Mouse (Mus musculus): ENCODE data around the gene Tk1. TPM values are rescaled to one million over a fixed set of nuclear protein-coding genes. Genes with fewer than 3 reads are reported as not detected.
"Not testable (repeated sequence)": the region's sequence is repeated elsewhere in the genome, so short reads cannot be mapped to it uniquely, and the experiment has no call there.

The Tk1 gene
- polyA plus RNA-seq, 1 experiment from 2014 or later: 22.9 TPM

DNA sequence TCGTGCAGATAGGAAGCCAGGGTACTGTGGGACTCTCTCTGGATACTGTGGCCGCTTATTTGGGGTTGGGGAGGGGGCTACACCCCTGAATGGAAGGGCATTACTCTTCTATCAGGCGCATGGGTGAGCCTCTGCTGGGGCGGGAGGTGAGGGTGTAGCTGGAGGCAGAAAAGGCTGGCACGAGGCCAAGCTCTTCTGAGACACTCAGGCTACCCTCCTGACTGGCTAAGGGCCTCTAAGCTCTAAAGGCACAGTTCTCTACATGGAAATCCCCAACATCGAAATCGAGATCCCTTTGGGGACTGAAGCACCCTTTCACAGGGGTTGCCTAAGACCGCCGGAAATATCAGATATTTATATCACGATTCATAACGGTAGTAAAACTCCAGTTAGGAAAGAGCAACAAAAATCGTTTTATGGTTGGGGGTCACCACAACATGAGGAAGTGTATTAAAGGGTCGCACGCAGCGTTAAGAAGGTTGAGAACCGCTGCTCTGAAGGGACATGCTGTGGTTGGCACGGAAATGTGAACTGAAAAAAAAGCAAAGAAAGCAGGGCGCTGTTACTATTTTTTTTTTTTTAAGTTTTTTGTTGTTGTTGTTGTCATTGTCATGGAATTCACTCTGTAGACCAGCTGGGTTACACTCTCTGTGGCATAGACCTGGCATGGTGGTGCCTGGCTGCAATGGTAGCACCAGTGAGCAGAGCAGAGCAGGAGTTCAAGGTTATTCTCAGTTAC lies 2.4 kb upstream of the Tk1 start:
- Histone ChIP-seq H3K4me1 (replicated peaks) (peaks cover 46% of the 10 kb centered on the region), H3K27ac (replicated peaks) (peak overlapping the region; percentile 54; the same call in 1 of the 2 replicates), H3K4me2 (no peak overlapping the region), H3K36me3 (no peaks in the 10 kb centered on the region), H3K9me3 (no peaks in the 10 kb centered on the region), H3K27me3 (no peaks in the 10 kb centered on the region), H3K9ac (no peak overlapping the region), H3K4me3 (no peak overlapping the region)
- WGBS: 79% methylated on average over 18 of the region's 18 CpGs
- ATAC-seq (ENCODE audit: low FRiP score, low read depth): no peak

DNA sequence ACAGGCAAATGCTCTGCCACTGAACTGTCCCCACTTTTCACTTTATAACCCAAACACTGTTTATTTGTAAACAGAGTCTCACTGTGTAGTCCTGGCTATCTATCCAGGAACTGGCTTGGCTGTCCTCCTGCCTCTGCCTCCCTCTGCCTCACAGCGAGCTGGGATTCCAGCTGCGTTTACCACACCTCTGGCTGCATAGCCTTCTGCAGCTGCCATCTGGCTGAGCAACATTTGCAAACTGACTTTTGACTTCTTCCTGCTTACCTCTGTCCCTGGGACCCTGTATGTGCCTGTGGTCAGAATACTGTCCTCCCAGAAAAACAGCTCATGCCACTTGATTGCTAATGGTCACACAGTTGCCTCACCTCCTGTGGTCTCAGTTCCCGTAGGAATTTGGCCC lies 1.5 kb upstream of the Tk1 start:
- no peak overlapping the region for H3K27ac ChIP-seq (replicated peaks)
- H3K9ac ChIP-seq: no peak overlapping the region
- no peaks in the 10 kb centered on the region for H3K36me3 ChIP-seq
- H3K4me1 ChIP-seq (replicated peaks): peaks cover 44% of the 10 kb centered on the region
- no peak overlapping the region for H3K4me2 ChIP-seq
- H3K27me3 ChIP-seq: no peaks in the 10 kb centered on the region
- ATAC-seq (ENCODE audit: low FRiP score, low read depth): no peak
- no peak overlapping the region for H3K4me3 ChIP-seq
- WGBS: 64% methylated on average over 3 of the region's 3 CpGs
- no peaks in the 10 kb centered on the region for H3K9me3 ChIP-seq

- H3K4me3 ChIP-seq: no peak overlapping the region
- H3K27ac ChIP-seq (replicated peaks): no peak overlapping the region
- H3K9me3 ChIP-seq: no peaks in the 10 kb centered on the region
- WGBS: 75% methylated on average over 8 of the region's 8 CpGs
- H3K27me3 ChIP-seq: no peaks in the 10 kb centered on the region
- H3K4me2 ChIP-seq: peak overlapping the region; percentile 67; the same call in 1 of the 2 replicates
- H3K36me3 ChIP-seq: no peaks in the 10 kb centered on the region
- H3K9ac ChIP-seq: no peak overlapping the region
- ATAC-seq (ENCODE audit: low FRiP score, low read depth): no peak
- peaks cover 39% of the 10 kb centered on the region for H3K4me1 ChIP-seq (replicated peaks)
Measured at GRCm38 (mm10) chr11:117826916-117827315, 1.0 kb upstream of the Tk1 start.

GRCm38 (mm10) chr11:117826164-117826563 lies 272 bp upstream of the Tk1 start:
- Histone ChIP-seq H3K9ac (peak overlapping the region; percentile 37; the same call in 1 of the 2 replicates), H3K4me3 (peak overlapping the region; percentile 39), H3K27ac (replicated peaks) (peak overlapping the region; percentile 54), H3K9me3 (no peaks in the 10 kb centered on the region), H3K4me1 (replicated peaks) (peaks cover 39% of the 10 kb centered on the region), H3K36me3 (no peaks in the 10 kb centered on the region), H3K4me2 (peak overlapping the region; percentile 67), H3K27me3 (no peaks in the 10 kb centered on the region)
- 3% methylated on average over 5 of the region's 5 CpGs for WGBS
- ATAC-seq (ENCODE audit: low FRiP score, low read depth): no peak

DNA sequence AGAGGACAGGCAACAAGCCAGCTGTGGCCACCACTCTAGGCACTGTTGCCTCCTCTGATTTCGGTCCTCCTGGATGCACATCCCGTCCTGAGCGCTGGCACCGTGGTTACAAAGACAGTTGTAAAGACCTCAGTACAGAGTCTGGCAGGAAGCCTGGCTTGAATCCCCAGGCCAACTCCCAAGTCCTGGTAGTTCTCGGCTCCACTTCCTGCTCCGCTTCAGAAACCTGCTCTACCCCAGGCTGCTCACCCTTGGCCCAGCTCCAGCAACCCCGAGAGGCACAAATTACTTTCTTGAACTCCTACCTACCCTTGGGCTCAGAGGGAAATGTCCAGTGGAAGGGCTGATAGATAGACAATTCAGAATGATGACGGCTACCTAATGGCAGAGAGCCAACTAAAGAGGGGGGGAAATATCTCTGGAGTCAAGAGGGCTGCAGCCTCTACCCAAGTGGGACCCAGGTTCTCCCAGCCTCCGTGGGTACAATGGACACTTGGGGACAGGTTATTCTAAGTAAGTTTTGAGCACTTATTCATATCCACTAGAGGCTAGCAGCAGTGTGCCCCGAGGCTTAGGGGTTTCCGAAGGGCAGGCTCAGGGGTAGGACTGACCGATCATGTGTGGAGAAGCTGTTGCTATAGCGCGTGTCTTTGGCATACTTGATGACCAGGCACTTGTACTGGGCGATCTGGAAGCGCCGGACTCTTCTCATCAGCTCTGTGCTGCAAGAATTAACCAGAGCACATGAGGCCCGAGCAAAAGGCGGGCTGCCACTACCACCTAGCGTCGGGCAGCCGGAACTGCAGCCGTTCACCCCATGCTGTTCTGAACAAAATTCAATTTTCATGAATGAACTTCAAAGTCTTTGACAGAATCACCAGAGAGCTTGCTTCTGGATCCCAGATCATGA lies 1.6 kb downstream of the Tk1 start:
- peak overlapping the region; percentile 39 for H3K4me3 ChIP-seq
- 18% methylated on average over 23 of the region's 23 CpGs for WGBS
- H3K27ac ChIP-seq (replicated peaks): peak overlapping the region; percentile 20; the same call in 1 of the 2 replicates
- peak overlapping the region; percentile 67 for H3K4me2 ChIP-seq
- H3K9ac ChIP-seq: peak overlapping the region; percentile 37; the same call in 1 of the 2 replicates
- H3K36me3 ChIP-seq: no peaks in the 10 kb centered on the region
- peak; percentile 72 for ATAC-seq (ENCODE audit: low FRiP score, low read depth)
- no peaks in the 10 kb centered on the region for H3K9me3 ChIP-seq
- no peaks in the 10 kb centered on the region for H3K27me3 ChIP-seq
- peaks cover 38% of the 10 kb centered on the region for H3K4me1 ChIP-seq (replicated peaks)

- ATAC-seq (ENCODE audit: low FRiP score, low read depth): no peak
- Histone ChIP-seq H3K27ac (replicated peaks) (no peak overlapping the region), H3K9ac (no peak overlapping the region), H3K36me3 (no peaks in the 10 kb centered on the region), H3K9me3 (no peaks in the 10 kb centered on the region), H3K27me3 (no peaks in the 10 kb centered on the region), H3K4me3 (no peak overlapping the region), H3K4me2 (no peak overlapping the region; the same call in 1 of the 2 replicates), H3K4me1 (replicated peaks) (peaks cover 31% of the 10 kb centered on the region)
- WGBS: 94% methylated on average over 6 of the region's 6 CpGs
Measured at GRCm38 (mm10) chr11:117823411-117823810, 2.5 kb downstream of the Tk1 start.

DNA sequence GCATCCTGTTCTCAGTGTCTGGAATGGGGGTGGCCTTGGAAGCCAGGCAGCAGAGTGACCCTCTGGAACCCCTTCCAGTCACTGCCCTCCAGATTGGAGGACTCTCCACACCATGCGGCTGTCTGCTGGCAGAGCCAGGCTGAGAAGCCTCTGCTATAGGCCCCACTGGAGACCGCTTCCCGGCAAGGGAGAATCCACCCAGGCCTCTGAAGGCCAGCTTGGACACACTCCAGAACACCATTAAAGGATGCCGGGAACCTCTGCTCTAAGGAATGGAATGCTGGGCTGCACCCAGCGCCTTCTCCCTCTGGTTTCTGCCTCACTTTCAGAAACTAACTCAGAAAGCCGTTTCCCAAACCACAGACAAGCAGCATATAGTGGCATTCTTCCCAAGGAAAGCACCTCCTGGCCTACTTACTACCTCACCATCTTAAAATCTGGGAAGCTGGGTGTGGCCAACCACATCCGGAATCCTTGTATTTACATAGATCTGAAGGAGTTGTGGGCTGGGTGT lies 3.1 kb downstream of the Tk1 start:
- H3K27ac ChIP-seq (replicated peaks): no peak overlapping the region
- no peak overlapping the region for H3K4me2 ChIP-seq
- no peak overlapping the region for H3K4me3 ChIP-seq
- H3K4me1 ChIP-seq (replicated peaks): peaks cover 26% of the 10 kb centered on the region
- ATAC-seq (ENCODE audit: low FRiP score, low read depth): no peak
- WGBS: 79% methylated on average over 7 of the region's 7 CpGs
- H3K9me3 ChIP-seq: no peaks in the 10 kb centered on the region
- H3K9ac ChIP-seq: no peak overlapping the region
- H3K36me3 ChIP-seq: no peaks in the 10 kb centered on the region
- H3K27me3 ChIP-seq: no peaks in the 10 kb centered on the region

GRCm38 (mm10) chr11:117821868-117822267 lies 4.0 kb downstream of the Tk1 start:
- Histone ChIP-seq H3K4me2 (no peak overlapping the region), H3K36me3 (no peaks in the 10 kb centered on the region), H3K4me1 (replicated peaks) (peaks cover 26% of the 10 kb centered on the region), H3K27ac (replicated peaks) (no peak overlapping the region), H3K27me3 (no peaks in the 10 kb centered on the region), H3K4me3 (no peak overlapping the region), H3K9ac (no peak overlapping the region), H3K9me3 (no peaks in the 10 kb centered on the region)
- WGBS: 86% methylated on average over 9 of the region's 9 CpGs
- no peak for ATAC-seq (ENCODE audit: low FRiP score, low read depth)

DNA sequence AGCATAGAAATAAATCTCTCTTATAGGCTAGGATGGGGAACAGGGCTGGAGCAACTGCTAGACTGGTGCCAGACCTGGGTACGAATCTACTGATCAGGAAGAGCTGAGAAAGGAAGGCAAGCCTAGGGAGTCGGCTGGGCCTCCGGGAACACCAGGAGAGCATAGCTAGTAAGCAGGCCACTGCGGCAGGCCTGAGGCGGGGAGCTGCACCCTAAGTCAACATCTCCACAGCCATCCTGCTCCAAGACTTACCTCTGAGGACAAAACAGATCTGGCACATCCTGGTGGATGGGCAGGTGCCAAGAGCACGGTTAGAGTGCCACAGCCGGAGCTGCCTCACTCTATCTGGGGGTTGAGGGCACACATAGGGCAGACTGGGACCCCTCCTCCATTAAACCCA lies 5.7 kb downstream of the Tk1 start:
- H3K4me3 ChIP-seq: no peak overlapping the region
- H3K4me2 ChIP-seq: no peak overlapping the region
- ATAC-seq (ENCODE audit: low FRiP score, low read depth): no peak
- H3K27me3 ChIP-seq: no peaks in the 10 kb centered on the region
- no peaks in the 10 kb centered on the region for H3K36me3 ChIP-seq
- peaks cover 12% of the 10 kb centered on the region for H3K4me1 ChIP-seq (replicated peaks)
- H3K9ac ChIP-seq: no peak overlapping the region
- 88% methylated on average over 7 of the region's 7 CpGs for WGBS
- H3K27ac ChIP-seq (replicated peaks): no peak overlapping the region
- no peaks in the 10 kb centered on the region for H3K9me3 ChIP-seq

GRCm38 (mm10) chr11:117819095-117819494 lies 6.8 kb downstream of the Tk1 start:
- H3K36me3 ChIP-seq: no peaks in the 10 kb centered on the region
- no peak for ATAC-seq (ENCODE audit: low FRiP score, low read depth)
- H3K4me2 ChIP-seq: no peak overlapping the region
- 60% methylated on average over 8 of the region's 8 CpGs for WGBS
- H3K9me3 ChIP-seq: no peaks in the 10 kb centered on the region
- H3K9ac ChIP-seq: no peak overlapping the region
- peaks cover 3% of the 10 kb centered on the region for H3K4me1 ChIP-seq (replicated peaks)
- H3K27ac ChIP-seq (replicated peaks): no peak overlapping the region
- no peak overlapping the region for H3K4me3 ChIP-seq
- H3K27me3 ChIP-seq: no peaks in the 10 kb centered on the region

DNA sequence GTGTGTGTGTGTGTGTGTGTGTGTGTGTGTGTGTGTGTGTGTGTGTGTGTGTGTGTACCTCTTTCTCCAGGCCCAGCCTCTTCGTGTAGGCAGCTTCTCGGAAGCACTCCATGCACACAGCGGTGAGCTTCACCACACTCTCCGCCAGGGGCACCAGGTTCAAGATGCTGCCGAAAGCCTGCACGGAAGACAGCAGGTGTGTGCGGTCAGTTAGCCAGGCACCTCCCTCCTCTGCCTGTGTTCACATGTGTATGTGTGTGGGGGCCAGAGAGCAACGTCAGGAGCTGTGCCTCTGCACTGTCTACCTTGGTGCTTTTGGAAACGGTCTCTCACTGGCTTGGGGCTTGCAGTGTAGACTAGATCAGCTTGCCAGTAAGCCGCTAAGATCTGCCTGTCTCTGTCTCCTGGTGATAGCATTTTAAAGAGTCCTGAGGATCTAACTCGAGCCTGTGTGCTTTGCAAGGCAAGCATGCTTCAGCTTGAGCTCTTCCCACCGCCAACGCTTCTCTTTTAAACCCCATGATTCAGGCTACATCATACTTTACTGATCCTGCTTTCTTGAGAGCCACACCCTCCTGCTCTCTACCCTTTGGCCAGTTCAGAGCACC lies 9.4 kb downstream of the Tk1 start:
- 88% methylated on average over 13 of the region's 13 CpGs for WGBS
- Histone ChIP-seq H3K4me1 (replicated peaks) (no peaks in the 10 kb centered on the region; the same call in 1 of the 2 replicates), H3K4me3 (no peak overlapping the region), H3K9ac (no peak overlapping the region), H3K4me2 (no peak overlapping the region), H3K27ac (replicated peaks) (no peak overlapping the region), H3K27me3 (no peaks in the 10 kb centered on the region), H3K36me3 (no peaks in the 10 kb centered on the region), H3K9me3 (no peaks in the 10 kb centered on the region)
- no peak for ATAC-seq (ENCODE audit: low FRiP score, low read depth)

- H3K9me3 ChIP-seq; H3K36me3 ChIP-seq; H3K9ac ChIP-seq; H3K4me3 ChIP-seq; H3K4me1 ChIP-seq (replicated peaks); H3K27me3 ChIP-seq; H3K27ac ChIP-seq (replicated peaks); ATAC-seq (ENCODE audit: low FRiP score, low read depth); H3K4me2 ChIP-seq: not testable (repeated sequence)
- WGBS: 88% methylated on average over 9 of the region's 9 CpGs
Measured at GRCm38 (mm10) chr11:117815850-117816249, 10.0 kb downstream of the Tk1 start.

Data from hindbrain, embryonic 15.5 days (tissue).